Mouse (Mus musculus) CH12.LX (cell line): ENCODE measurements around the gene Grip1. TPM values are rescaled to one million over a fixed set of nuclear protein-coding genes. Genes with fewer than 3 reads are reported as not detected.

Source experiments
- DNase-seq: peaks from one replicate; pipeline ENCODE4 v3.0.0-alpha.2; 2013; ENCODE audit errors: extremely low read depth
- H3K27ac ChIP-seq: 2 replicates; pipeline ENCODE4 v1.5.1; 2012; ENCODE audit warnings: low read depth, mild to moderate bottlenecking, control low read depth, moderate library complexity; ENCODE audit not compliant: insufficient read depth
- H3K27me3 ChIP-seq: replicated peaks from 2 replicates; pipeline ENCODE3; 2012; ENCODE audit warnings: inconsistent platforms
- H3K36me3 ChIP-seq, 2 experiments: replicated peaks in 1 of 2; 2 replicates each; pipeline versions ENCODE3 to v1.6.1; 2012; ENCODE audit warnings: inconsistent platforms in 1 of 2, low read length in 1 of 2, mild to moderate bottlenecking in 1 of 2, mixed read lengths in 1 of 2, moderate library complexity in 1 of 2; ENCODE audit not compliant: control insufficient read depth in 1 of 2, insufficient read depth in 1 of 2
- H3K4me1 ChIP-seq, 2 experiments: 2 replicates each; pipeline ENCODE4 v1.6.1; 2012; ENCODE audit warnings: inconsistent platforms in 1 of 2, moderate library complexity in 1 of 2; ENCODE audit not compliant: insufficient read depth in 2 of 2, control insufficient read depth in 1 of 2
- H3K4me2 ChIP-seq: 2 replicates; pipeline ENCODE4 v1.6.1; 2012; ENCODE audit warnings: low read depth, mild to moderate bottlenecking, control low read depth; ENCODE audit not compliant: poor library complexity, insufficient read depth, severe bottlenecking
- H3K4me3 ChIP-seq, 3 experiments: fragments of 150-350 bp in 1 of 3; sonication (generic) in 1 of 3; replicated peaks in 1 of 3; 2 replicates each; pipeline versions ENCODE3 to v1.5.1; 2011 to 2012; ENCODE audit warnings: low read depth in 2 of 3, low read length in 2 of 3, mild to moderate bottlenecking in 2 of 3, moderate library complexity in 2 of 3, control low read depth in 1 of 3, improper control_type of control experiment in 1 of 3, inconsistent platforms in 1 of 3, mixed read lengths in 1 of 3; ENCODE audit not compliant: poor library complexity in 1 of 3
- H3K79me2 ChIP-seq: replicated peaks from 2 replicates; pipeline ENCODE4 v1.6.1; 2012; ENCODE audit warnings: mild to moderate bottlenecking, moderate library complexity; ENCODE audit not compliant: control insufficient read depth, poor library complexity, insufficient read depth, severe bottlenecking; ENCODE audit errors: extremely low read depth
- H3K9ac ChIP-seq: 2 replicates; pipeline ENCODE4 v1.6.1; 2012; ENCODE audit warnings: low read depth, mild to moderate bottlenecking, control low read depth, moderate library complexity; ENCODE audit not compliant: insufficient read depth
- H3K9me3 ChIP-seq: replicated peaks from 2 replicates; pipeline ENCODE3; 2012; ENCODE audit warnings: low read length, inconsistent platforms, mixed read lengths
- CHD1 ChIP-seq: IDR thresholded peaks from 2 replicates; pipeline ENCODE4 v1.6.1; 2012; ENCODE audit warnings: low read depth, low read length, improper control_type of control experiment, inconsistent platforms
- E2F4 ChIP-seq: IDR thresholded peaks from 2 replicates; pipeline ENCODE4 v1.6.1; 2011; ENCODE audit warnings: low read depth, low read length, improper control_type of control experiment; ENCODE audit not compliant: insufficient replicate concordance
- GABPA ChIP-seq: IDR thresholded peaks from 2 replicates; pipeline ENCODE4 v1.6.1; 2012; ENCODE audit warnings: low read depth, low read length, improper control_type of control experiment, inconsistent platforms; ENCODE audit not compliant: insufficient replicate concordance
- IRF4 ChIP-seq: IDR thresholded peaks from 2 replicates; pipeline ENCODE4 v1.6.1; 2014; ENCODE audit warnings: low read depth, mild to moderate bottlenecking, inconsistent platforms, low read length, improper control_type of control experiment
- JUN ChIP-seq: IDR thresholded peaks from 2 replicates; pipeline ENCODE4 v1.6.1; 2011; ENCODE audit warnings: low read depth, mild to moderate bottlenecking, low read length, improper control_type of control experiment, moderate library complexity; ENCODE audit not compliant: insufficient read depth
- JUND ChIP-seq: conservative IDR thresholded peaks from 2 replicates; pipeline ENCODE4 v1.6.1; 2011; ENCODE audit warnings: low read depth, low read length, improper control_type of control experiment
- KAT2A ChIP-seq: IDR thresholded peaks from 2 replicates; pipeline ENCODE4 v1.6.1; 2012; ENCODE audit warnings: low read length, improper control_type of control experiment, inconsistent platforms; ENCODE audit not compliant: insufficient replicate concordance
- MAFK ChIP-seq: IDR thresholded peaks from 2 replicates; pipeline ENCODE4 v1.6.1; 2011; ENCODE audit warnings: low read length, improper control_type of control experiment; ENCODE audit not compliant: insufficient replicate concordance
- MEF2A ChIP-seq: IDR thresholded peaks from 2 replicates; pipeline ENCODE4 v1.6.1; 2014; ENCODE audit warnings: low read depth, mild to moderate bottlenecking, inconsistent platforms, low read length, improper control_type of control experiment, borderline replicate concordance
- MXI1 ChIP-seq: IDR thresholded peaks from 2 replicates; pipeline ENCODE4 v1.6.1; 2011; ENCODE audit warnings: mild to moderate bottlenecking, low read depth, low read length, improper control_type of control experiment
- NRF1 ChIP-seq: IDR thresholded peaks from 2 replicates; pipeline ENCODE4 v1.6.1; 2014; ENCODE audit warnings: low read depth, mild to moderate bottlenecking, inconsistent platforms, low read length, improper control_type of control experiment, moderate library complexity
- RCOR1 ChIP-seq: conservative IDR thresholded peaks from 2 replicates; pipeline ENCODE4 v1.6.1; 2012; ENCODE audit warnings: low read depth, mild to moderate bottlenecking, inconsistent platforms, low read length, improper control_type of control experiment
- TCF12 ChIP-seq: IDR thresholded peaks from 2 replicates; pipeline ENCODE4 v1.6.1; 2014; ENCODE audit warnings: low read depth, mild to moderate bottlenecking, inconsistent platforms, low read length, improper control_type of control experiment
- UBTF ChIP-seq: IDR thresholded peaks from 2 replicates; pipeline ENCODE4 v1.6.1; 2012; ENCODE audit warnings: low read depth, mild to moderate bottlenecking, inconsistent platforms, low read length, improper control_type of control experiment, moderate library complexity
- ZMIZ1 ChIP-seq: IDR thresholded peaks from 2 replicates; pipeline ENCODE4 v1.6.1; 2012; ENCODE audit warnings: low read depth, mild to moderate bottlenecking, inconsistent platforms, low read length, improper control_type of control experiment
- dilution Hi-C: fragments of 300-500 bp; cut with MboI; formaldehyde crosslinking; loops from 2 replicates; pipeline ENCODE4 v1.14.3; 2020; ENCODE audit warnings: low sequenced_read_pairs; ENCODE audit not compliant: extremely low pct_unique_long_range_greater_than_20kb, extremely low pct_ligation_motif_present
- in situ Hi-C: fragments of 300-500 bp; cut with MboI; formaldehyde crosslinking; loops from 3 replicates; pipeline ENCODE4 v1.14.3; 2019; ENCODE audit warnings: low sequenced_read_pairs, low pct_ligation_motif_present, low pct_unique_long_range_greater_than_20kb, mixed read lengths
- polyA plus RNA-seq: library from polyadenylated mRNA; unstranded; fragments of >175 nt; gene quantifications from 2 replicates; pipeline ENCODE4 v1.2.1, GENCODE M21; 2012; ENCODE audit warnings: low read depth; ENCODE audit not compliant: insufficient read length
- total RNA-seq, 2 experiments: library from RNA; depleted of rRNA; stranded (reverse); fragments of 300-350 nt in 1 of 2; fragments of >200 nt in 1 of 2; gene quantifications; 2 replicates each; pipeline ENCODE4 v1.2.3; 2012 to 2014

Grip1 gene
- total and polyA plus RNA-seq, 3 experiments = 0.09 to 0.33 (median 0.13) TPM

DNA sequence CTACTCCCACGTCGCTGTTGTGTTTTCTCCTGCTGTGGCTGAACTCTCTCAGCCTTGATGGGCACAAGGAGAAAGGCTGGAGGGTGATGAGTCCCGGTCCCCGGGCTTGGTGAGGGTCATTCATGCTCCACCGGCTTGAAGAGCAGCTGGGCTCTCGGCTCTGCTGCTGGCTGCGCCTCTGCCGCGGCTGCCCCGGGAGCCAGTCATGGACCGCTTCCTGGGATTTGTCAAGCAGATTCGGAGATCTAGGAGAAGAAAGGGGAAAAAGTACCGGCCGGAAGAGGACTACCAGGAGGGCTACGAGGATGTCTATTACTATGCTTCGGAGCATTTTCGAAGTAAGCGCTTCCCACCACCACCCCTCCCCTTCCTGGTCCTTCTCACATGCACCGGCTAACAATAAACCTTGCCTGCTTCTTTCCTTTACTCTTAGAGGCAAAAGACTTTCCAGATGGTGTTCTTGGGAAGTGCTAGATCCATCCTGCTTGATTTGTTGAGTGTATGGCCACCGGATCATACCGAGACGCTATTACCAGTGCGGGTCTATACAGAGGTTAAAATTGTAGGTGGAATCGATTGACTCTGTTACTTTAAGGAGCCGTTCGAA lies 238.8 kb downstream of the Grip1 start:
- Histone ChIP-seq H3K4me1 (no peaks in the 10 kb centered on the region), H3K9me3 (no peaks in the 10 kb centered on the region)
- no peak for TF ChIP-seq NRF1
- TF ChIP-seq RCOR1 = no peak
- no peak for TF ChIP-seq CHD1
- TF ChIP-seq GABPA = no peak
- no peak for TF ChIP-seq MAFK
- TF ChIP-seq, all 38 proteins: peak for 0
- no peak for DNase-seq
- dilution Hi-C loops (no loop called here), in situ Hi-C loops (no loop called here)
- H3K27ac ChIP-seq = no peak overlapping the region
- H3K79me2 ChIP-seq = no peaks in the 10 kb centered on the region
- no peaks in the 10 kb centered on the region for H3K36me3 ChIP-seq
- H3K4me2 ChIP-seq = no peak overlapping the region
- no peak overlapping the region for H3K4me3 ChIP-seq
- H3K9ac ChIP-seq = no peak overlapping the region
- H3K27me3 ChIP-seq = no peaks in the 10 kb centered on the region

DNA sequence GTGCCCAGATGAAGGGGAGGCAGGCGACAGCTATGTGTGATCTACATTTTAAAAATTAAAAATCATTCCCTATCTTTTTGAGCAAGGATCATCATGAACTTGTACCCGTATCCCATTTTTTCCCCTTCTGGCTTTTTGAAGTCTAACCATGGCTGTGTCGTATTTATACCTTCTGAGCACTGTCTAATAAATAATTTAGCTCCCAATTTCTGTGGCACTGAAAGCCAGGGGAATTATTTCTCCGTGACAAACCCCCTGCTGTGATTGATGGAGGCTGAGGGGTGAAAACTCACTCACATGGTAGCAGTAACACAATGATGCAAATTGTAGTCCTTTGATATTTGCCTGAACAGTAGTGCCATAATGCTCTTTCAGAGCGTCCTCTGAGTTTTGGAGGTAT lies 239.8 kb downstream of the Grip1 start:
- no peaks in the 10 kb centered on the region for H3K9me3 ChIP-seq
- TF ChIP-seq KAT2A (no peak), IRF4 (no peak), UBTF (no peak), TCF12 (no peak), MEF2A (no peak), JUN (no peak), ZMIZ1 (no peak), E2F4 (no peak), MXI1 (no peak), JUND (no peak)
- no peak overlapping the region for H3K27ac ChIP-seq
- in situ Hi-C loops = no loop called here
- H3K9ac ChIP-seq = no peak overlapping the region
- no peak overlapping the region for H3K4me2 ChIP-seq
- no peaks in the 10 kb centered on the region for H3K36me3 ChIP-seq
- H3K27me3 ChIP-seq = no peaks in the 10 kb centered on the region
- dilution Hi-C loops = no loop called here
- no peak for DNase-seq
- no peaks in the 10 kb centered on the region for H3K4me1 ChIP-seq
- H3K4me3 ChIP-seq = no peak overlapping the region
- no peaks in the 10 kb centered on the region for H3K79me2 ChIP-seq
